Mouse (Mus musculus): ENCODE results near the gene Cc2d2b. TPM values are rescaled to one million over a fixed set of nuclear protein-coding genes. Genes with fewer than 3 reads are reported as not detected.

Gene Cc2d2b
- total RNA-seq, 1 experiment = 0.40 TPM

- Histone ChIP-seq H3K36me3 (ENCODE audit: control insufficient read depth, insufficient read depth, low read length, poor library complexity, severe bottlenecking) (peaks cover 10% of the 10 kb centered on the region), H3K4me1 (ENCODE audit: control insufficient read depth in 2 of 2, insufficient read depth in 2 of 2, low read length in 2 of 2, poor library complexity in 1 of 2) (0 out of 4 replicates have a peak, but pooled peaks cover 0 to 2% of the 10 kb centered on the region in 2 experiments), H3K9me3 (ENCODE audit: control insufficient read depth, insufficient read depth, low read depth, low read length) (no peaks in the 10 kb centered on the region), H3K27ac (ENCODE audit: insufficient read depth, low read depth, low read length, poor library complexity, severe bottlenecking) (no peak overlapping the region), H3K9ac (ENCODE audit: insufficient read depth, low read depth, low read length, poor library complexity, severe bottlenecking) (no peak overlapping the region), H3K4me3 (ENCODE audit: insufficient read depth in 1 of 2, low read depth in 1 of 2, low read length in 2 of 2, poor library complexity in 1 of 2, severe bottlenecking in 1 of 2) (no peak overlapping the region)
- in situ Hi-C loops (cut with MboI; ENCODE audit: low sequenced_read_pairs in 2 of 2, unreplicated experiment in 2 of 2) = no loop called here
- TF ChIP-seq HCFC1 (IDR thresholded peaks at IDR 0.05; ENCODE audit: borderline replicate concordance, insufficient read depth, low read length) (no peak), ZC3H11A (IDR thresholded peaks at IDR 0.05; ENCODE audit: borderline replicate concordance, low read depth, low read length) (no peak), CHD2 (IDR thresholded peaks at IDR 0.05; ENCODE audit: low read depth, low read length) (no peak), MAFK (IDR thresholded peaks at IDR 0.05; ENCODE audit: insufficient read depth, low read depth, low read length) (no peak), ZNF384 (IDR thresholded peaks at IDR 0.05; ENCODE audit: low read depth, low read length) (no peak)
- DNase-seq (ENCODE audit: low read depth, low spot score) = no peak
These were observed 89.7 kb downstream of the Cc2d2b start for GRCm38 (mm10) chr19:40838205-40838604.

- no peak for TF ChIP-seq ZNF384 (IDR thresholded peaks at IDR 0.05; ENCODE audit: low read depth, low read length)
- TF ChIP-seq CHD2 (IDR thresholded peaks at IDR 0.05; ENCODE audit: low read depth, low read length) = no peak
- no peak for TF ChIP-seq MAFK (IDR thresholded peaks at IDR 0.05; ENCODE audit: insufficient read depth, low read depth, low read length)
- no peak for TF ChIP-seq ZC3H11A (IDR thresholded peaks at IDR 0.05; ENCODE audit: borderline replicate concordance, low read depth, low read length)
- TF ChIP-seq HCFC1 (IDR thresholded peaks at IDR 0.05; ENCODE audit: borderline replicate concordance, insufficient read depth, low read length) = no peak
- H3K4me1 ChIP-seq (ENCODE audit: control insufficient read depth in 2 of 2, insufficient read depth in 2 of 2, low read length in 2 of 2, poor library complexity in 1 of 2) = 0 out of 4 replicates have a peak, but pooled peaks cover 0 to 2% of the 10 kb centered on the region in 2 experiments
- H3K9ac ChIP-seq (ENCODE audit: insufficient read depth, low read depth, low read length, poor library complexity, severe bottlenecking) = no peak overlapping the region
- H3K9me3 ChIP-seq (ENCODE audit: control insufficient read depth, insufficient read depth, low read depth, low read length) = no peaks in the 10 kb centered on the region
- H3K27ac ChIP-seq (ENCODE audit: insufficient read depth, low read depth, low read length, poor library complexity, severe bottlenecking) = no peak overlapping the region
- peaks cover 19% of the 10 kb centered on the region for H3K36me3 ChIP-seq (ENCODE audit: control insufficient read depth, insufficient read depth, low read length, poor library complexity, severe bottlenecking)
- H3K4me3 ChIP-seq (ENCODE audit: insufficient read depth in 1 of 2, low read depth in 1 of 2, low read length in 2 of 2, poor library complexity in 1 of 2, severe bottlenecking in 1 of 2) = no peak overlapping the region
- no peak for DNase-seq (ENCODE audit: low read depth, low spot score)
- in situ Hi-C loops (cut with MboI; ENCODE audit: low sequenced_read_pairs in 2 of 2, unreplicated experiment in 2 of 2) = no loop called here
These were observed 91.8 kb downstream of the Cc2d2b start for GRCm38 (mm10) chr19:40840303-40840702.

GRCm38 (mm10) chr19:40841083-40841482, 92.5 kb downstream of the Cc2d2b start:
- in situ Hi-C loops (cut with MboI; ENCODE audit: low sequenced_read_pairs in 2 of 2, unreplicated experiment in 2 of 2) = no loop called here
- H3K4me3 ChIP-seq (ENCODE audit: insufficient read depth in 1 of 2, low read depth in 1 of 2, low read length in 2 of 2, poor library complexity in 1 of 2, severe bottlenecking in 1 of 2) = no peak overlapping the region
- no peak overlapping the region for H3K9ac ChIP-seq (ENCODE audit: insufficient read depth, low read depth, low read length, poor library complexity, severe bottlenecking)
- H3K4me1 ChIP-seq (ENCODE audit: control insufficient read depth in 2 of 2, insufficient read depth in 2 of 2, low read length in 2 of 2, poor library complexity in 1 of 2) = 0 out of 4 replicates have a peak, but pooled peaks cover 0 to 2% of the 10 kb centered on the region in 2 experiments
- no peaks in the 10 kb centered on the region for H3K9me3 ChIP-seq (ENCODE audit: control insufficient read depth, insufficient read depth, low read depth, low read length)
- no peak for TF ChIP-seq ZC3H11A (IDR thresholded peaks at IDR 0.05; ENCODE audit: borderline replicate concordance, low read depth, low read length)
- no peak for TF ChIP-seq CHD2 (IDR thresholded peaks at IDR 0.05; ENCODE audit: low read depth, low read length)
- no peak for TF ChIP-seq HCFC1 (IDR thresholded peaks at IDR 0.05; ENCODE audit: borderline replicate concordance, insufficient read depth, low read length)
- TF ChIP-seq ZNF384 (IDR thresholded peaks at IDR 0.05; ENCODE audit: low read depth, low read length) = no peak
- TF ChIP-seq MAFK (IDR thresholded peaks at IDR 0.05; ENCODE audit: insufficient read depth, low read depth, low read length) = no peak
- peaks cover 27% of the 10 kb centered on the region for H3K36me3 ChIP-seq (ENCODE audit: control insufficient read depth, insufficient read depth, low read length, poor library complexity, severe bottlenecking)
- no peak for DNase-seq (ENCODE audit: low read depth, low spot score)
- no peak overlapping the region for H3K27ac ChIP-seq (ENCODE audit: insufficient read depth, low read depth, low read length, poor library complexity, severe bottlenecking)

GRCm38 (mm10) chr19:40841593-40841992, 93.0 kb downstream of the Cc2d2b start:
- in situ Hi-C loops (cut with MboI; ENCODE audit: low sequenced_read_pairs in 2 of 2, unreplicated experiment in 2 of 2) = no loop called here
- H3K4me3 ChIP-seq (ENCODE audit: insufficient read depth in 1 of 2, low read depth in 1 of 2, low read length in 2 of 2, poor library complexity in 1 of 2, severe bottlenecking in 1 of 2) = no peak overlapping the region

More at GRCm38 (mm10) chr19:40841593-40841992, 93.0 kb downstream of the Cc2d2b start:
- Histone ChIP-seq H3K9me3 (ENCODE audit: control insufficient read depth, insufficient read depth, low read depth, low read length) (no peaks in the 10 kb centered on the region), H3K4me1 (ENCODE audit: control insufficient read depth in 2 of 2, insufficient read depth in 2 of 2, low read length in 2 of 2, poor library complexity in 1 of 2) (0 out of 4 replicates have a peak, but pooled peaks cover 0 to 2% of the 10 kb centered on the region in 2 experiments), H3K36me3 (ENCODE audit: control insufficient read depth, insufficient read depth, low read length, poor library complexity, severe bottlenecking) (peaks cover 28% of the 10 kb centered on the region), H3K27ac (ENCODE audit: insufficient read depth, low read depth, low read length, poor library complexity, severe bottlenecking) (no peak overlapping the region), H3K9ac (ENCODE audit: insufficient read depth, low read depth, low read length, poor library complexity, severe bottlenecking) (no peak overlapping the region)
- TF ChIP-seq HCFC1 (IDR thresholded peaks at IDR 0.05; ENCODE audit: borderline replicate concordance, insufficient read depth, low read length) (no peak), CHD2 (IDR thresholded peaks at IDR 0.05; ENCODE audit: low read depth, low read length) (no peak), ZNF384 (IDR thresholded peaks at IDR 0.05; ENCODE audit: low read depth, low read length) (no peak), ZC3H11A (IDR thresholded peaks at IDR 0.05; ENCODE audit: borderline replicate concordance, low read depth, low read length) (no peak), MAFK (IDR thresholded peaks at IDR 0.05; ENCODE audit: insufficient read depth, low read depth, low read length) (no peak)
- no peak for DNase-seq (ENCODE audit: low read depth, low spot score)
